Mouse (Mus musculus) G1E (cell line): ENCODE data around the gene Npas3. TPM values are rescaled to one million over a fixed set of nuclear protein-coding genes. Genes with fewer than 3 reads are reported as not detected.
"Not testable (repeated sequence)": the region's sequence is repeated elsewhere in the genome, so short reads cannot be mapped to it uniquely, and the experiment has no call there.

Experiments
- ATAC-seq: 2 replicates; pipeline ENCODE4 v1.8.0; 2016; ENCODE audit warnings: mild to moderate bottlenecking; ENCODE audit not compliant: insufficient number of reproducible peaks, poor library complexity, low FRiP score, severe bottlenecking; ENCODE audit errors: extremely low read depth
- DNase-seq: peaks from one replicate; pipeline ENCODE4 v3.0.0; 2012; ENCODE audit warnings: low spot score
- H3K27me3 ChIP-seq: 2 replicates; pipeline ENCODE4 v1.6.1; 2012; ENCODE audit warnings: mild to moderate bottlenecking, low read length, inconsistent platforms; ENCODE audit not compliant: insufficient read depth
- H3K36me3 ChIP-seq: replicated peaks from 2 replicates; pipeline ENCODE3; 2012; ENCODE audit warnings: mild to moderate bottlenecking, inconsistent platforms
- H3K4me1 ChIP-seq: 2 replicates; pipeline ENCODE4 v1.6.1; 2012; ENCODE audit warnings: low read depth, low read length, inconsistent platforms, mixed read lengths; ENCODE audit not compliant: insufficient read depth
- H3K4me3 ChIP-seq: 2 replicates; pipeline ENCODE4 v1.5.1; 2012; ENCODE audit warnings: low read depth, mild to moderate bottlenecking, inconsistent platforms, low read length, moderate library complexity, mixed read lengths
- H3K9me3 ChIP-seq: replicated peaks from 2 replicates; pipeline ENCODE4 v1.6.1; 2012; ENCODE audit warnings: inconsistent platforms
- CTCF ChIP-seq: IDR thresholded peaks from 2 replicates; pipeline ENCODE4 v1.5.1; 2012; ENCODE audit warnings: low read depth, low read length, inconsistent platforms, mixed read lengths
- GATA1 ChIP-seq: IDR thresholded peaks from 2 replicates; pipeline ENCODE4 v1.6.1; 2012; ENCODE audit warnings: borderline replicate concordance, low read length, inconsistent platforms, mixed read lengths
- GATA2 ChIP-seq: IDR thresholded peaks from 2 replicates; pipeline ENCODE4 v1.6.1; 2012; ENCODE audit warnings: low read depth, low read length, inconsistent platforms, borderline replicate concordance
- POLR2AphosphoS5 ChIP-seq: IDR thresholded peaks from 2 replicates; pipeline ENCODE4 v1.6.1; 2012; ENCODE audit warnings: low read depth, low read length, inconsistent platforms; ENCODE audit not compliant: insufficient replicate concordance
- TAL1 ChIP-seq: conservative IDR thresholded peaks from 2 replicates; pipeline ENCODE4 v1.6.1; 2012; ENCODE audit warnings: low read depth, low read length, inconsistent platforms, mixed read lengths
- polyA plus RNA-seq: library from polyadenylated mRNA; stranded (reverse); fragments of >175 nt; gene quantifications from 2 replicates; pipeline ENCODE4 v1.2.3, GENCODE M21; 2012
- total RNA-seq, 2 experiments: library from RNA; stranded (forward) in 1 of 2; stranded (reverse) in 1 of 2; fragments of 200-1000 nt in 1 of 2; fragments of >200 nt in 1 of 2; fragmentation: Nextera tagmentation in 1 of 2; gene quantifications; 2 replicates each; pipeline ENCODE4 v1.2.3; 2014 to 2017

The Npas3 gene
- total and polyA plus RNA-seq, 3 experiments, result 0.11 TPM; not detected in 2

GRCm38 (mm10) chr12:53254160-53254480, 5.6 kb downstream of the Npas3 start:
- Histone ChIP-seq H3K4me1 (no peaks in the 10 kb centered on the region), H3K9me3 (peaks cover 45% of the 10 kb centered on the region), H3K36me3 (no peaks in the 10 kb centered on the region), H3K4me3 (no peak overlapping the region), H3K27me3 (no peaks in the 10 kb centered on the region)
- TF ChIP-seq POLR2AphosphoS5 (no peak), TAL1 (no peak), GATA1 (no peak), GATA2 (no peak), CTCF (no peak)
- no peak for DNase-seq
- no peak for ATAC-seq

GRCm38 (mm10) chr12:53274502-53274901, 26.0 kb downstream of the Npas3 start:
- DNase-seq, H3K36me3 ChIP-seq, H3K4me3 ChIP-seq, H3K27me3 ChIP-seq, ATAC-seq, H3K4me1 ChIP-seq: not testable (repeated sequence)
- H3K9me3 ChIP-seq, result peaks cover 41% of the 10 kb centered on the region

GRCm38 (mm10) chr12:53277393-53277792, 28.9 kb downstream of the Npas3 start:
- H3K4me3 ChIP-seq, result no peak overlapping the region
- TF ChIP-seq CTCF (no peak), POLR2AphosphoS5 (no peak), GATA1 (no peak), GATA2 (no peak), TAL1 (no peak)
- H3K36me3 ChIP-seq, result no peaks in the 10 kb centered on the region
- ATAC-seq, result no peak
- DNase-seq, result no peak
- H3K4me1 ChIP-seq, result no peaks in the 10 kb centered on the region
- no peaks in the 10 kb centered on the region for H3K27me3 ChIP-seq
- H3K9me3 ChIP-seq, result peaks cover 42% of the 10 kb centered on the region

GRCm38 (mm10) chr12:53290341-53290740, 41.9 kb downstream of the Npas3 start:
- Histone ChIP-seq H3K36me3 (no peaks in the 10 kb centered on the region), H3K4me1 (no peaks in the 10 kb centered on the region), H3K4me3 (no peak overlapping the region), H3K9me3 (peaks cover 54% of the 10 kb centered on the region), H3K27me3 (no peaks in the 10 kb centered on the region)
- TF ChIP-seq TAL1, result no peak
- no peak for TF ChIP-seq GATA2
- no peak for TF ChIP-seq CTCF
- DNase-seq, result no peak
- no peak for ATAC-seq

GRCm38 (mm10) chr12:53290846-53291245, 42.4 kb downstream of the Npas3 start:
- ATAC-seq (no peak), DNase-seq (no peak)
- peaks cover 54% of the 10 kb centered on the region for H3K9me3 ChIP-seq
- no peak overlapping the region for H3K4me3 ChIP-seq
- no peaks in the 10 kb centered on the region for H3K36me3 ChIP-seq
- TF ChIP-seq TAL1 (no peak), GATA1 (no peak), GATA2 (no peak), POLR2AphosphoS5 (no peak), CTCF (no peak)
- no peaks in the 10 kb centered on the region for H3K27me3 ChIP-seq
- H3K4me1 ChIP-seq, result no peaks in the 10 kb centered on the region

GRCm38 (mm10) chr12:53292010-53292409, 43.5 kb downstream of the Npas3 start:
- no peaks in the 10 kb centered on the region for H3K36me3 ChIP-seq
- no peak for ATAC-seq
- no peak for DNase-seq
- no peak for TF ChIP-seq POLR2AphosphoS5
- TF ChIP-seq CTCF, result no peak
- no peak for TF ChIP-seq TAL1
- H3K27me3 ChIP-seq, result no peaks in the 10 kb centered on the region
- no peaks in the 10 kb centered on the region for H3K4me1 ChIP-seq
- peaks cover 57% of the 10 kb centered on the region for H3K9me3 ChIP-seq
- H3K4me3 ChIP-seq, result no peak overlapping the region

GRCm38 (mm10) chr12:53292508-53293300, 44.2 kb downstream of the Npas3 start:
- DNase-seq, result no peak
- H3K36me3 ChIP-seq, result no peaks in the 10 kb centered on the region
- peaks cover 53% of the 10 kb centered on the region for H3K9me3 ChIP-seq
- no peak for ATAC-seq
- no peaks in the 10 kb centered on the region for H3K4me1 ChIP-seq
- H3K4me3 ChIP-seq, result no peak overlapping the region
- TF ChIP-seq CTCF, result no peak
- TF ChIP-seq TAL1, result no peak
- TF ChIP-seq GATA2, result no peak
- TF ChIP-seq GATA1, result no peak
- no peak for TF ChIP-seq POLR2AphosphoS5
- no peaks in the 10 kb centered on the region for H3K27me3 ChIP-seq
